Mouse (Mus musculus) regulatory T cell (primary cell): ENCODE results near the gene Pax4.

Experiments used
- in situ Hi-C: fragments of 300-600 bp; cut with MboI, MseI; formaldehyde crosslinking; loops from one replicate; pipeline ENCODE4 v1.15.1; 2025; ENCODE audit warnings: high pct_unique_total_duplicates

Gene Pax4

GRCm38 (mm10) chr6:28447937-28448336 lies 1.2 kb downstream of the Pax4 start:
- in situ Hi-C loops, result no loop called here

- in situ Hi-C loops, result no loop called here
These were observed 17.7 kb downstream of the Pax4 start for GRCm38 (mm10) chr6:28431538-28431855.

GRCm38 (mm10) chr6:28430795-28431537 lies 18.2 kb downstream of the Pax4 start:
- in situ Hi-C loops, result no loop called here

- in situ Hi-C loops, result loop anchor here (5.0 kb wide), 1 partner anchor 47 kb away; the partner anchor contains the start of gene Snd1
These were observed 19.3 kb downstream of the Pax4 start for GRCm38 (mm10) chr6:28429870-28430269.

GRCm38 (mm10) chr6:28428290-28428689 lies 20.9 kb downstream of the Pax4 start, which contains the start of gene Gcc1:
Gcc1 (minus strand) TSS chr6:28428390.
- in situ Hi-C loops, result loop anchor here (5.0 kb wide), 1 partner anchor 49 kb away; the partner anchor contains the start of gene Snd1

GRCm38 (mm10) chr6:28427096-28427839 lies 21.9 kb downstream of the Pax4 start, which contains the start of gene Fscn3:
Fscn3 (plus strand) TSS chr6:28427789.
- in situ Hi-C loops, result loop anchor here (5.0 kb wide), 1 partner anchor 50 kb away; the partner anchor contains the start of gene Snd1

GRCm38 (mm10) chr6:28425019-28425418 lies 24.1 kb downstream of the Pax4 start:
- in situ Hi-C loops, result loop anchor here (5.0 kb wide), 1 partner anchor 52 kb away; the partner anchor contains the start of gene Snd1

GRCm38 (mm10) chr6:28423767-28424695 lies 25.1 kb downstream of the Pax4 start:
- in situ Hi-C loops, result no loop called here

GRCm38 (mm10) chr6:28423313-28423712 lies 25.8 kb downstream of the Pax4 start, which contains the start of gene Arf5:
Arf5 (plus strand) TSS chr6:28423560.
- in situ Hi-C loops, result no loop called here

- in situ Hi-C loops, result no loop called here
These were observed 26.4 kb downstream of the Pax4 start for GRCm38 (mm10) chr6:28422651-28423290.

- in situ Hi-C loops, result no loop called here
These were observed 27.6 kb downstream of the Pax4 start for GRCm38 (mm10) chr6:28421469-28422000.

- in situ Hi-C loops, result no loop called here
These were observed 28.3 kb downstream of the Pax4 start for GRCm38 (mm10) chr6:28420865-28421264.

- in situ Hi-C loops, result no loop called here
These were observed 28.8 kb downstream of the Pax4 start for GRCm38 (mm10) chr6:28420361-28420760.

- in situ Hi-C loops, result loop anchor here (5.0 kb wide), 1 partner anchor 157 kb away; no protein-coding TSS in a partner anchor
These were observed 29.5 kb downstream of the Pax4 start for GRCm38 (mm10) chr6:28419673-28420072.

- in situ Hi-C loops, result loop anchor here (5.0 kb wide), 1 partner anchor 156 kb away; no protein-coding TSS in a partner anchor
These were observed 30.7 kb downstream of the Pax4 start for GRCm38 (mm10) chr6:28418449-28418848.

- in situ Hi-C loops, result loop anchor here (5.0 kb wide), 1 partner anchor 155 kb away; no protein-coding TSS in a partner anchor
These were observed 32.2 kb downstream of the Pax4 start for GRCm38 (mm10) chr6:28416981-28417380.

GRCm38 (mm10) chr6:28411236-28411635 lies 37.9 kb downstream of the Pax4 start:
- in situ Hi-C loops, result no loop called here

GRCm38 (mm10) chr6:28410053-28410452 lies 39.1 kb downstream of the Pax4 start:
- in situ Hi-C loops, result no loop called here

GRCm38 (mm10) chr6:28399791-28400190 lies 49.4 kb downstream of the Pax4 start:
- in situ Hi-C loops, result loop anchor here (5.0 to 10.0 kb wide), 2 partner anchors 125 to 747 kb away; no protein-coding TSS in a partner anchor

GRCm38 (mm10) chr6:28398726-28399125 lies 50.4 kb downstream of the Pax4 start:
- in situ Hi-C loops, result loop anchor here (5.0 to 10.0 kb wide), 2 partner anchors 124 to 746 kb away; no protein-coding TSS in a partner anchor
